Mouse (Mus musculus) cerebellum, adult 2 months (tissue): Measurements from ENCODE around the gene Sec16a.

Source experiments
- CTCF ChIP-seq: fragments of 200-500 bp; IDR thresholded peaks from 2 replicates; pipeline ENCODE4 v1.5.1; 2011; ENCODE audit warnings: low read depth, mild to moderate bottlenecking, control low read depth, low read length, moderate library complexity, borderline replicate concordance; ENCODE audit not compliant: insufficient read depth
- POLR2A ChIP-seq: fragments of 200-500 bp; IDR thresholded peaks from 2 replicates; pipeline ENCODE4 v1.6.1; 2011; ENCODE audit warnings: low read length, control low read depth, borderline replicate concordance; ENCODE audit not compliant: insufficient read depth

DNA sequence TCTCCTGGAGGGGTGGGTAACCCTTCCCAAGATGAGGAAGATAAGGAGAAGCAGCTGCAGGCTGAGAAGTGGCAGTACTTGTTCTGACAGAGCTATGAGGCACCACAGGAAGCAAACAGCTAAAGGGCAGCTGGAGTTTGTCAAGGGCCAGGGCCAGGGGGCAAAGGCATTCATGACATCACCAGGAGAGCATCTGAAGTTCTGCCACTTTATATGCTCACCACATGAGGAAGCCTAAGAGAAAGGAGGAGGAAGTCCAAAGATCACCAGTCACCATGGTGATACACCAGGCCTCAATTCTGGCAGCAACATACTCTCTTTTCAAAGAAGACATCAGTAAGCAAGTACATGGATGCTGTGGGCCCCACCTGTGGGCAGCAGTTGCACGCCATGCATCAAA is 21.9 kb downstream of the Sec16a start:
- TF ChIP-seq CTCF (no peak), POLR2A (no peak)
